Mouse (Mus musculus): ENCODE measurements around the gene Slc13a2.
A peak's percentile ranks its signal among the peaks of the same experiment; 100 is the strongest.

Slc13a2 gene

DNA sequence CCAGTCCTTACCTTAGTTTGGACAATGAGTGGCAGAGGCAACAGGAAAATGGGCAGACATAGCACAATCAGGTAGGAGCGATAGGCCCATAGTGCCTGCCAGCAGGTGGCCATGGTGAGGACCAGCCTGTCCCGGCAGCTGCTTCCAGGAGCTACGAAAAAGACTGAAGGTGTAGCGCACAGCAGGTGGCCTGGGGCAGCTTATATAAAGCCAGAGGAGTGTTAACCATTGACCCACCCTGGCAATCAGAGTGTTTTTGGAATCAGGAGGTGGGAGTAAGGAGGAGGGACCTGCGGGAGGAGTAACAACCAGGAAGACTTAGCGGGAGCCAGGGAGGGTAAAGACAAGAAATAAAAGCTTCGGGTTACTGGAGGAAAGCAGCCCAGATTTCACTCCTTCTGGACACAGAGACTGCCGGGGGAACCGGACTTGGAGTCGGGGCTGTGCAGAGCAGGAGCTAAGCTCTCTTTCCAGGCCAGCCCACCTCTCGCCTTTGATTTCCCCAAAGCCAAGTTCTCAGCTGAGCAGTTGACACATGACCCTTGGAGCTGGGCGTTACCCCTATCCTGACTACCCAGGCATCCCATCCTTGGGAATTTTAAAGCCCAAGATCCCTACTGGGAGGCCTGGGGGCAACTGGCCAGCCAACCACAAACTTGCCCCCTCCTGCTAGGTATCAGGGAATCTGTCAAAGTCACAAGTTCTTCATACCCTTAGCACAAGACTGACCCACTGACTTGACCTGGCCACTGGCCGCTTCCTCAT, at the start of gene Slc13a2:
TSS of gene Slc13a2 (minus strand) at position 163 of the 765 bp plus-strand sequence.
- DNase-seq (ENCODE audit: low spot score): no peak

DNA sequence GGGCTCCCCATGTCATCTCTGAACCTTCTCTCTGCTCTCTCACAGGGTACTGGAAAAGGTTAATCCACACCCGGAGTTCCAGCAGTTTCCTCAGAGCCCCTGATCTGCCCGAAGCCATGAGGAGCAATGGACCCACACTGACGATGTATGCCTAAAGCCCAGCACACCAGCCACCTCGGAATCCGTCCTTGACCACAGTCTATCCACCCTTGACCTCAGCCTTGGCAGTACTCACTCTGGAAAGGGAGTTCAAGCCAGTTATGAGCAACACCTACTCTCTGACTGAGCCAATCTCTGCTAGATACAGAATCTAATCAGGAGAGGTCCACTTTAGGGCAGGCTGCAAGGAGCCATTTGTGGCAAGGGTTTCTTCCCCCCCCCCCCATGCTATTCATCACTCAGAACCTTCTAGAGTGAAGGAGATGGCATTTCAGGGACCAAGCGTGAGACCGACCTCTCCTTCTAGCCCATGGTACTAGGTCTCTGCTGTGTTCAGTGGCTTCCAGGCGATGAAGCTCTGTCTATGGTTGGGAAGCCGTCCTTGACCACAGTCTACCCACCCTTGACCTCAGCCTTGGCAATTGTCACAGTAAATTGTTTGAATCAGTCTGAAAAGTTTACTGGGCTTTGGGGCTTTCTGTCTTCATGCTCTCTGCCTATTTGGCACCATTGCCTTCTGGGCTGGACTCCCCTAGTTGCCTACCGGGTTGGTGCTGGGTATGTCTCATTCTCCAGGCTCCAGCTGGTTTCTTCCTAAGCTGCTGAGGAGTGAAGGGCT, 49.5 kb upstream of the Slc13a2 start:
- no peak for DNase-seq (ENCODE audit: low spot score)

DNA sequence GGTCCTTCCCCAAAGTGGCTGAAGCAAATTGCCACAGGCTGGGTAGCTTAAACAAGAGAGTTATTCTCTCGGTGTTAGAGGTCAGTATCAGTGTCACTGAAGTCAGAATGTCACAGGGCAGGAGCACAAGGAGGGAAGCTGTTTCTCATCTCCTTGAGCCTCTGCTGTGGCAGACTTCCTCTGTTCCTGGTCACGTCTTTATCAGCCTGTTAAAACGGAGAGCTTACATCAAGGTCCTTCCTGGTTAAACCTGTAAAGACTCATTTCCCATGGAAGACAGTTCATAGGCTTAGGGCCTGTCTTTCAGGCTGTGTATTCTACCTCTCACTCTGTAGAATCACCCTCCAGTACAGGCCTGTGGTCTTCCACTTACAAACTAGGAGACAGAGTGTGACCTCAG, 45.9 kb upstream of the Slc13a2 start:
- DNase-seq (ENCODE audit: low spot score): no peak

DNA sequence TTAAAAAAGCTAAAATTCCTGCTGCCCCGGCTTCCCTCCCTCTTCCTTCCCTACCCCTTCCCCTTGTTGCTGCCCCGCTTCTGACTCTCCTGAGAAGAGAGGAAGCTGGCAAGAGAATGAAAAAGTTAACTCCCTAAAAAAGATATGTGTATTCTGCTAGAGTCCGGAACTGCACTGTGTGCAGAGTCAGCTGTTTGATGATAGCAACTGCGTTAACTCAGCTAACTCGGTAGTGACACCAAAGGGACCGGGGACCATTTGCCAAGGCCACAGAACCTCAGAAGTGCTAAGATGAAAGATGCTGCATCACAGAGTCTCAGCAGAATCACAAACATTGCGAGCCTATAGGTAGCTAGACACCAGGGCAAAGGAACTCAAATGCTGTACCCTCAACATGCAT, 45.5 kb upstream of the Slc13a2 start:
- DNase-seq (ENCODE audit: low spot score): no peak

DNA sequence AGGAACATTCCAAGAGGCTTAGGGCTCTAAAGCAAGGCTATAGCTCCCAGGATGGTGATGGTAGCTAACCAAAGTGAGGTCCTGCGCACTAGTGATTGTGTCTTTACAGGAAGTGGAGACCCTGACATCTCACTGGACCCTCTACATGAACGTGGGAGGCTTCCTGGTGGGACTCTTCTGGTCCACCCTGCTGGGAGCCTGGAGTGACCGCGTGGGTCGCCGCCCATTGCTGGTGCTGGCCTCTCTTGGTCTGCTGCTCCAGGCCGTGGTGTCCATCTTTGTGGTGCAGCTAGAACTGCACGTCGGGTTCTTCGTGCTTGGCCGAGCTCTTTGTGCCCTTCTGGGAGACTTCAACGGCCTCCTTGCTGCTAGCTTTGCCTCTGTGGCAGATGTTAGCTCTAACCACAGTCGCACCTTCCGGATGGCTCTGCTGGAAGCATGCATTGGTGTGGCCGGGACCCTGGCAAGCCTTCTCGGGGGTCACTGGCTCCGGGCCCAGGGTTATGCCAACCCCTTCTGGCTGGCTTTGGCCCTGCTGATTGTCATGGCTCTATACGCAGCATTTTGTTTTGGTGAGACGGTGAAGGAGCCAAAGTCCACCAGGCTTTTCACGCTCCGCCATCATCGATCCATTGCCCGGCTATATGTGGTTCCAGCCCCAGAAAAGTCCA, 44.4 kb upstream of the Slc13a2 start:
- DNase-seq (ENCODE audit: low spot score): no peak

DNA sequence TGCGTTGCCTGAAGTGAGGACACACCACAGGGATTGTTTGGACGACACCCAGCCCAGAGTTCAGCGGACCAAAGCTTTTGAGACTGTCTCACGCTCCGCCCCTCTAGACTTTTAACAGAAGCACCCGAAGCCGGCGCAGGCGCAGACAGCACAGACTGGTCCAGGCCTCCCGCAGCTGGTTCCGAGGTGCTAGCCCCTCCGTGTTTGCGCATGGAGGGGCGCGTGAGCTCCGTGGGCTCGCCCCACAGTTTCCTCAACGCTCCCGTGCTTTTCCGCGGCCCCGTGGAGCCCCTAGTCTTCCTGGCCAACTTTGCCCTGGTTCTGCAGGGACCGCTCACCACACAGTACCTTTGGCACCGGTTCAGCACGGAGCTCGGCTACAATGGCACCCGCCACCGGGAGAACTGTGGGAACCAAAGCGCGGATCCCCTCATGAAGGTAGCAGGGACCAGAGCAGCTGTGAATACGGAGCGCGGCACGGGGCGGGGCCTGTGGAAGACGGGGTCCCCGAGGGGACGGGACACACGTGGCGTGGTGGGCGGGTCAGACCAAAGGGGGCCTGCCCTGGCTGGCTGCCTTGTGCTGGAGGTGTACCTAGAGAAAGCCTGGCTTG, 43.7 kb upstream of the Slc13a2 start, which contains the start of gene Slc46a1:
TSS of gene Slc46a1 (plus strand) at position 130 of the 613 bp plus-strand sequence.
- DNase-seq (ENCODE audit: low spot score): peak; percentile 90

DNA sequence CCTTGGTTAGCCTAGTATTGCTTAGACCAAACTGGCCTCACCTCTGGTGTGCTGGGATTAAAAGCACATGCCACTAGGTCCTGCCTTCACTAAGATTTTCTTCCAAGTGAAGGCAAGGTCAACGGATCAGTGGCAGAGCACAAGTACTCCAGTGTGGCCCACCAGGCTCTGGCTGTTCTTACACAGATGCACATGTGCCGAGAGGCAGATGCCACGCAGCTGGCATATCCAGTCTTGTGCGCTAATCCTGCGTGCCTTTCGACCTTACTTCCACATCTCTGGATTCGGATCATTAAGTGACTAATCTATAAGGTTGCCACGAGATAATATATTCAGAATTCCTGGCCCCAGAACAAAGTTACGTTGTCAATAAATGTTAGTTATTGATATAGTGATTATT, 43.1 kb upstream of the Slc13a2 start:
- no peak for DNase-seq (ENCODE audit: low spot score)

DNA sequence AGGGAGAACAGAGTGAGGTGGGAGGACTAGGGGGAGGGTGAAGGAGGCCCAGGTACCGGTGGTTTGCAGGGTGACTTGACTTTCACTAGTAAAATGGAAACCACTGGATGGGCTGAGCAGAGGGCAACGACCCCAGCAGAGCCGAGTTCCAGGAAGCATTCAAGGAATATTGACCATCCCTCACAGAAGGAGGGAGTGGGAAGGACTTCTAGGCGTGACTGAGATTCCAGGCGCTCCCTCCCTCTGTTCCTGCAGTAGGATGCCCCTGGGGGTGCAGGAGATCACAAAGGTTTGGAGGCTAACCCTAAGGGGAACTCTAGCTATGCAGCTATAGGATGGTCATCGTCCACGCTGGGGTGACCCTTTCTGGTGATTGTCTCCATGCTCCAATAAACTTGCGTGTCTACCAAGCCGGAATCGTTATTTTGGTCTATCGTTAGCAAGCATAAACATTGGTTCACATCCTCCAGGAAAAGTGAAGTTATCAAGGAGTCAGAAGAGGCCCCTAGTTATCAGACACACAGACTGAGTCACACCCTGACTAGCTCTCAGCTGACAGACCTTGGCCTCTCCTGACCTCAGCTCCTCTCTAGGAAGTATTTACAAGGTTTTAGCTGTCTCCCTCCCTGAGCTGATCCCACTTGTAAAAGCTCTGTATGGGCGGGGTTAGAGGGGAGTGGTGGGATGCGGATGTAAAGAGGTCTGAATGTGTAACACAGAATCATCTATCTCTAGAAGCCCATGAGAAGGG, 41.4 kb upstream of the Slc13a2 start:
- no peak for DNase-seq (ENCODE audit: low spot score)

DNA sequence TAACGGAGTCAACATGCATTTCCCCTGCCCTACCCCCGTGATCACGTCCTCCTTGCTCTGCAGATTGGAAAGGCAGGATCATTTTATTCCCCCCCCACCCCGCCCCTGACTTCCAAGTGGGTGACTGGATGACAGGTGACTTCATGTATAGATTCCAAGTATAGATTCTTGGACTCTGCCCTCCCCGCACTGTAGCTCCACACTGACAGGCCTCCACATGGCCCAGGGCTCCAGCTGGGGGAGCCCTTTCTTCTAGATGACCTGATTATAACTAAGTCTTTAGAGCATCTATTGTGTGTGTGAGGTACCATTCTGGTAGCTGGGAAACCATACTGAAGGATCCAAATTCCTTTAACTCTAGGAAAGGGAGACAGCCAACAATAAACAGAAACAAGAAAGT, 40.7 kb upstream of the Slc13a2 start:
- no peak for DNase-seq (ENCODE audit: low spot score)

DNA sequence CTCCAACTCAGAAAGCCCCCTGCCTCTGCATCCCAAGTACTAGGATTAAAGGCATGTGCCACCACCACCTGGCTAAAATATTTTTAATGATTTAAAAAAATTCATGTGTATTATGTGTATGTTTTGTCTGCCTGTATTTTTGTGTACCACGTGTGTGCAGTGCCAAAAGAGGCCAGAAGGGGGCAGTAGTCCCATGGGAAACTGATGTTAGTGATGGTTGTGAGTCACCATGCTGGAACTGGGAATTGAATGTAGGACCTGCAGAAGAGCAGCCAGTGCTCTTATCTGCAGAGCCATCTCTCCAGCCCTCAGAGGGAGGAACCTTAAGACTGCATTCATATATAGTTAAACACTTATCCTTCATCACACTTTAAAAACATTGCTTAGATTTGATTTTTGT, 39.9 kb upstream of the Slc13a2 start:
- no peak for DNase-seq (ENCODE audit: low spot score)

DNA sequence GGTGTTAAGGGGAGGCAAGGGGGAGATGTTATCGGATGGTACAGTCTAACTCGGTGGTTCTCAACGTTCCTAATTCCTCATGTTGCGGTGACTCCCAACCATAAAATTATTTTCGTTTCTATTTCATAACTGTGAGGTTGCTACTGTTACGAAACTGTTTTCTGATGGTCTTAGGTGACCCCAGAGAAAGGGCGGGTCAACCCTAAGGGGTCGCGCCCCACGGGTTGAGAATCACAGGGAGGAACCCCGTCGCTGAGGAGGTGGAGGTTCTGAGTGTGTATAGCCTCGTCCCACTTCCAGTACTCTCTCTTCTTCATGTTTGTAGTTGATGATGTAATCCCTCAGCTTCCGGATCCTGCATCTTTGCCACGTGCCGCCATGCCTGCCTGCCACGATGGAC, 36.7 kb upstream of the Slc13a2 start:
- no peak for DNase-seq (ENCODE audit: low spot score)

DNA sequence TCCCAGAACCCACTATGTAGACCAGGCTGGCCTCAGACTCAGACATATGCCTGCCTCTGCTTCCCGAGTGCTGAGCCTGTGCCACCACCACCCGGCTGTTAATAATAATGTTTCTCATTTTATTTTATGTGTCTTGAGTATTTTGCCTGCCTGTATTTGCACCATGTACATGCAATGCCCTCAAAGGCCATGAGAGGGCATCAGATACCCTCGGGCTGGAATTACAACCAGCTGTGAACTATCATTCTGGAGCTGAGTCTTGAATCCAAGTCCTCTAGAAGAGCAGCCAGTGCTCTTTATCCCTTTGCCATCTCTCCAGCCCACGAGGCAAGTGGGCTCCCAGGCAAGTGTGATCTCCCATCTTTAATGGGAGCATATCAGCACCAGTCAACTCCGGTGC, 33.3 kb upstream of the Slc13a2 start:
- DNase-seq (ENCODE audit: low spot score): peak; percentile 63

DNA sequence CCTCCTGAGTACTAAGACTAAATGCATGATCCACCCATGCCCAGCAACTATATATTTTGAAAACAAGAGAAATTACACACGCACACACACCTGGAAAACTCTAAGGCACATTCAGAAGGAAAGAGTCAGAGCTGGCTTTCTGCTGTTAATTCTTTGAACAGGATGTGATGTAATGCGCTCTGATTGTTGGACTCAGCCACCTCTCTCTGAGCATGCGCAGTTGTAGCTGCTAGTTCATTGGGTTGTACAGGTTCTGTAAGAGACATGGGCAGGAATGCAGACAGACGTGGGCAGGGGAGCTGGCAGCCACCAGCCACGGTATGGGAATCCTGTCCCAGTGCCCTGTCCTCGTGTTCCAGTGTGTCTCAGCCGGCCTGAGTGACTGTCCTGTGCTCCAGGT, 32.3 kb upstream of the Slc13a2 start:
- no peak for DNase-seq (ENCODE audit: low spot score)

DNA sequence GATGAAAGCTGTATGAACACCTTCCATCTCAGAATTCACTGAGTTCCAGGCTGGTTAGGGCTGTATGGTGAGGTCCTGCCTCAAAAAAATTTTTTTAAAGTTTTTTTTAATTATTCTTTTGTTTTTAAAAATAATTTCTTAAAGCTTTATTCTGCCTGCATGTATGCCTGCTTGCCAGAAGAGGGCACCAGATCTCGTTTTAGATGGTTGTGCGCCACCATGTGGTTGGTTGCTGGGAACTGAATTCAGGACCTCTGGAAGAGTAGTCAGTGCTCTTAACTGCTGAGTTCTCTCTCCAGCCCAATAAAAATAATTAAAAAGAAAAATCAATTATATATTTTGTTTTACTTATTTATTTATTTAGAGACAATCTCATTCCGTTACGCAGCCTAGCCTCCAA, 31.7 kb upstream of the Slc13a2 start:
- peak; percentile 75 for DNase-seq (ENCODE audit: low spot score)

DNA sequence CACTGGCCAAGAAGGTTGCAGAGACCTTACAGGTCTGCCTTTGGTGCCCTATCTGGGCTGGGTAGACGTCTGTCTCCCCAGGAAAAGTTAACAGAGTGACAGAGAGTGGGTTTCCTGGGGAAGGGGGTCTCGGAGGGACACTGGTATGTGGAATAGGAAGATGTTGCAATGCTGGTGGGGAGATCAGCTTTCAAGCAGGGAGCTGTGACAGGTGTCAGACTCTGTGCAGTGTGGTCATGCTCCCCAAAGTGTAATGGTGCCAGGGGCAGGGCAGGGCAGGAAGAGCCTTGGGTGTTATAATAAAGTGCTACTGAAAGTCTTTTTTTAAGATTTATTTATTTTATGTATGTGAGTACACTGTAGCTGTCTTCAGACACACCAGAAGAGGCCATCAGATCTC, 28.3 kb upstream of the Slc13a2 start:
- DNase-seq (ENCODE audit: low spot score): no peak

DNA sequence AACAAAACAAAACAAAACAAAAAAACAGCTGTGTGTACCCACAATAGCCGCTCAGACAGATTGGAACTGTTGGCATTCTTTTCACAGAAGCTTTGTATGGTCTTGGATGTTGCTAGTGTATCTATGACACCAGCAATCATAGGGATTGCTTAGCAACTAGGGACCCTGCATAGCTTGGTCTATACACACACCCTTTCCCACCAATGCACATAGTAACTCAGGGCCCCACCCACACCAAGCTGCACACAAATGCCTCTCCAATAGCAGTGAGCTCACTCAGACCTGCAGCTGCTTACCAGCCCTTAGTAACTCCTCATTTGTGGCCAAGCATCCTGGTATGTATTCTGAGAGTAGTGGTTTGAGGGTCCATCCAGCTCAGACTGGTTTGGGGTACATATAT, 26.2 kb upstream of the Slc13a2 start:
- DNase-seq (ENCODE audit: low spot score): no peak

DNA sequence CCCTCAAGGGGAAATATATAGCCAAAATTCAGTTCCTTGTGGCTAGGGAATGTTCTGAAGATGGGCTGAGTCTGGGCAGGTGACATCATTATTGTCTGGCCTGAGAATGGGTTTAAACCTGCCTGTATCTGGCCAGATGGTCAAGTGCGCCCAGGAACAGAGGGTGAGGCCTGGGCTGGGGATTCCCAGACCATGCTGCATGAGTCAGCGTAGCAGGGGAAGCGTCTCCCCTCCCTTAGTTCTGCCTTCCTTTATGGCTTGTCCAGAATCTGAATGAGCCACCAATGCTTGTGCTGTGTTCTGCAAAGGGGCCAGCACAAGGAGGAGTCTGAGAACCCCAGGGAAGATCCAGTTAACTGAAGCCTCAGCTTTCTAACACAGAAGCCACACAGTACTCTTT, 25.2 kb upstream of the Slc13a2 start:
- DNase-seq (ENCODE audit: low spot score): peak; percentile 19

DNA sequence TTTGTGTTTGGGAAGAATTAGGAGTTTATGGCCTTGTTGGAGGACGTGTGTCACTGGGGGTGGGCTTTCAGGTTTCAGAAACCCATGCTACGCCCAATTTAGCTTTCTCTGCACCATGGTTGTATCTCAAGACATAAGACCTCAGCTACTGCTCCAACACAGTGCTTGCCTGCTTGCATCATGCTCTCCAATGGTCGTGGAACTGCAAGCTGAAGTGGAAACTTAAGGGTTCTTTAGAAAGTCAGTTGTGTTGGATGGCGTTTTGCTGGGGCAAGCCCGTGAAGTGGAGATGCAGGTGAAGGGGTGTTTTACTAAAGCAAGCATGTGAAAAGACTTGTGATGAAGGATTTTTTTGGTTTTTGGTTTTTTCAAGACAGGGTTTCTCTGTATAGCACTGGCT, 21.1 kb upstream of the Slc13a2 start:
- DNase-seq (ENCODE audit: low spot score): no peak

DNA sequence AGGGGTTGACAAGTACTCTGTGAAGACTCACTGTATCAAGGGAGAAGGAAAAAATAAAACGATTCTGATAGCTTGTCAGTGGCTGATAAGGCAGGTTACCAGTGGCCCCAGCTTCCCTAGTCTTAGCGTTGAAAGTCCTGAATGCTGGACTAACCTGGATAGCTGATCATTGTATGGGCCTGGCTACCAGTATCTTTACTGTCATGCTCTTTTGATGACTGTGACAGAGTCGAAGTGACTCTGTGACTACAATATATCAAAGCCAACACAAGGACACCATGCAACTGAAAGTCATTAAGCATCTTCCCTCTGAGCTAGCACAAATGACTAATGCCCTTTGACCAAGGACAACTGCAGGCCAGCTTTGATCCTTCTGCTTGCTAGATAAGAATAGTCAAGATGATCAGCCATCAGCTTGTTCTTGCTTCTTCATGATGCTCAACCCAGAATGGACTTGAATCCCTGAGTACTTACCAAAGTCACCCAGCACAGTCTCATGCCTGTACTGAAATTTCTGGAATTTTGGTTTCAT, 16.4 kb upstream of the Slc13a2 start:
- DNase-seq (ENCODE audit: low spot score): no peak

DNA sequence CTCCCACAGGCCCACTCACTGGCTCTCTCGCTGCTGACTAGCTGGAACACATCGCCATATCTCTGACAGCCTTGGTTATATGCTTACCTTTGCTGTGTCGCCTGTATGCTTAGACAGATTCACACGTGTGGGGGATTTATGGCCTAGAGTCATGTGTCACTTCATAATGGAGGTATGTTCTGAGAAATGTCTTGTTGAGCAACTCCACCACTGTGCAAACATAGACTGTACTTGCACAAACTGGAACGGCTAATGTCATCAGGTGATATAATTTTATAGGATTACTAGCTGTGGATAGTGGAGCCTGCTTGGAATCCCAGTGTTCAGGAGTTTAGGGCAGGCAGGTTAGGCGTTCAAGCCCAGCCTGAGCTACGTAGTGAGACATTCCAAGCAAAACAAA, 15.2 kb upstream of the Slc13a2 start:
- peak; percentile 39 for DNase-seq (ENCODE audit: low spot score)

DNA sequence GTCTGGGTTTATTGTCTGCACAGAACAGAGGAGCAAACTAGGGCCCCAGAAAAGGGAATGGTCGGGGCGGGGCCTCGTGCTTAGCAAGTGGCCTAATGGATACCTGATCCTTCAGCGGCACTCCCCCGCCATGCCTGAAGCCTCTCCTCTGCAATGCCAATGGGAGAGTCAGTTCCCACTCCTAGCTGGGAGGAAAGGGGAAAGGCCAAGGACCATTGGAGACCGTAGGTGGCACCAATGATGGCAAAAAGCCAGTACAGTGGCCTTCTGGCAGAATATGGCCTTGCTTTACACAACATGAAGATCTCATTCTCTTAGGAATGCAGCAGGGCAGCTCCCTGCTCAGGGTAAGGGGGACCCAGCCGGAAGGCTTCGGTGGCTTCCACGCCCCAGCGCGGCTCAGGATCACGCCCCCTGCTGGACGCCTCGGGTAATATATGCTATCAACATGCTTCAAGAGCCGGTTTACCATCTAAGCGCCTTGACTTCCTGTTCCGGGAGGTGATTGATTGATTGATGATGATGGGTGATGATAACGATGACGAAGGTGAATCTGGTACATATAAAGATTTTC, 13.8 kb upstream of the Slc13a2 start:
- DNase-seq (ENCODE audit: low spot score): peak; percentile 55

All from urinary bladder, postnatal 14 days (tissue).